Mouse (Mus musculus): ENCODE data around the gene Nek5.

DNA sequence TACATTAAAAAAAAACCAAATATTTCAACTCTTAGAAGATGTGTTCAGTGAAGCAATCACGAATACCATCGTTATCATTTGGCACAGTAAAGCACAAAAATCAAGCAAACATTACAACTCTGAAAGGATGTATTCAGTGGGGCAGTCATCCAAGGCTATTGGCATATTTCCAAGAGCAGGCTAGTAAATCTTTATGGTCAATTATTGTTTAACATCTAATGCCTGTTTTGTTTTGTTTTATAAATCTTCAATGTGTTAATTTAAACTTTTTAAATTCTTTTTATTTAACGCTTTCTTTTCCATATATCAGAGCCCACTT, 25.5 kb upstream of the Nek5 start:
- no peak for TF ChIP-seq MAFK (IDR thresholded peaks at IDR 0.05; ENCODE audit: insufficient read depth, low read depth, low read length)
- TF ChIP-seq ZC3H11A (IDR thresholded peaks at IDR 0.05; ENCODE audit: borderline replicate concordance, low read depth, low read length) = no peak
- TF ChIP-seq ZNF384 (IDR thresholded peaks at IDR 0.05; ENCODE audit: low read depth, low read length) = no peak
- no peak for TF ChIP-seq CHD2 (IDR thresholded peaks at IDR 0.05; ENCODE audit: low read depth, low read length)
